Mouse (Mus musculus) embryonic fibroblast, embryonic 13.5 days (primary cell): ENCODE measurements at regions not wholly inside any gene's neighbourhood (a gene's known extent, or its start where the extent isn't known, plus 50 kb on each side); places are given as distances from the start of the nearest gene placed in this dataset.

ENCODE experiments used
- CTCF ChIP-seq: IDR thresholded peaks from 2 replicates; pipeline ENCODE4 v1.5.1; 2011; ENCODE audit warnings: mild to moderate bottlenecking, control low read depth, low read length, moderate library complexity, borderline replicate concordance; ENCODE audit not compliant: insufficient read depth
- POLR2A ChIP-seq: IDR thresholded peaks from 2 replicates; pipeline ENCODE4 v1.6.1; 2011; ENCODE audit warnings: low read depth, mild to moderate bottlenecking, control low read depth, low read length, moderate library complexity

DNA sequence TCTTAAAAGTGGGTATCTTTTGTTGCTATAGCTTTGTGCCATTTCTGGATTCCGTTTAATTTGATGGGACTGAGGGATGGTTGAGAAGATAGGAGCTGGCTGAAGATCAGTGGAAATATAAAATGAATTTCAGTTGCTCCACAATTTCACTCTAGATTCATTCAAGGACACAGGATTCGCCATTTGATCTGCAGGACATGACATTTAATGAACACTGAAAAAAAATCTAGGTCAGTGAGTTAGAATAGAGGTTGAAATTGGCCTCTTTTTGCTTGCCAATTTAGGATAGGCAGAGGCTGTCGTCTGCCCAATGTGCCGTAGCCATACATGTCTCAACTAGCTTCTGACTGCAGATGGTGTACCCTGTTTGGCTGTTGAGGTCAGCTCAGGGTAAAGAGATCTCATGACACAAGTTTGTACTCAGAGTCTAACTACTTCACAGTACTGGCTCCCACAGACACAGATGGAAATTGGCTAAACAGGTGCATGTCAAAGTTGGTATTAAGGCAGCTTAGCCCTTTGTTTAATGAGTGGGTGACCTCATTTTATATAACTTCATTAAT lies 449.5 kb upstream of the Tle4 start:
- TF ChIP-seq POLR2A (no peak), CTCF (no peak)
